Mouse (Mus musculus) midbrain, embryonic 11.5 days (tissue): ENCODE measurements around the gene Vtn. TPM values are rescaled to one million over a fixed set of nuclear protein-coding genes. Genes with fewer than 3 reads are reported as not detected.

Experiments
- ATAC-seq: fragments of 200-750 bp; cut with Nextera tagmentation; 2 replicates; pipeline ENCODE4 v1.8.0; 2017; ENCODE audit warnings: moderate TSS enrichment, moderate library complexity; ENCODE audit not compliant: low FRiP score
- DNase-seq: peaks from one replicate; pipeline ENCODE4 v3.0.0; 2015; ENCODE audit warnings: low spot score; ENCODE audit errors: missing footprints
- H3K27ac ChIP-seq: fragments of 300-500 bp; sonication (generic); 2 replicates; pipeline ENCODE4 v1.5.1; 2014; ENCODE audit warnings: low read depth, low read length
- H3K27me3 ChIP-seq: fragments of 300-500 bp; sonication (generic); 2 replicates; pipeline ENCODE4 v1.6.1; 2014; ENCODE audit warnings: mild to moderate bottlenecking, low read length, moderate library complexity, mixed read lengths; ENCODE audit not compliant: control insufficient read depth, insufficient read depth
- H3K36me3 ChIP-seq: fragments of 300-500 bp; sonication (generic); 2 replicates; pipeline ENCODE4 v1.6.1; 2014; ENCODE audit warnings: mild to moderate bottlenecking, low read length, moderate library complexity, mixed read lengths; ENCODE audit not compliant: control insufficient read depth, insufficient read depth
- H3K4me1 ChIP-seq: fragments of 300-500 bp; sonication (generic); 2 replicates; pipeline ENCODE4 v1.6.1; 2014; ENCODE audit warnings: low read length; ENCODE audit not compliant: control insufficient read depth, insufficient read depth
- H3K4me2 ChIP-seq: fragments of 300-500 bp; sonication (generic); 2 replicates; pipeline ENCODE4 v1.6.1; 2014; ENCODE audit warnings: mild to moderate bottlenecking, moderate library complexity
- H3K4me3 ChIP-seq: fragments of 300-500 bp; sonication (generic); 2 replicates; pipeline ENCODE4 v1.5.1; 2014; ENCODE audit warnings: low read depth, low read length
- H3K9ac ChIP-seq: fragments of 300-500 bp; sonication (generic); 2 replicates; pipeline ENCODE4 v1.6.1; 2014; ENCODE audit warnings: low read length
- H3K9me3 ChIP-seq: fragments of 300-500 bp; sonication (generic); 2 replicates; pipeline ENCODE4 v1.6.1; 2016; ENCODE audit warnings: low read length; ENCODE audit not compliant: control insufficient read depth
- WGBS: fragments of 180-500 bp; shearing (Covaris S2); extraction: QIAGEN DNeasy Blood & Tissue Kit; methylation state at CpG from one replicate; pipeline ENCODE4 v1.1.7; 2014; 5-methylcytosine and 5-hydroxymethylcytosine counted together
- polyA plus RNA-seq: library from polyadenylated mRNA; unstranded; fragments of >200 nt; fragmentation: Nextera tagmentation; extraction: Ambion mirVana; gene quantifications from 2 replicates; pipeline ENCODE4 v1.2.1, GENCODE M21; 2014

The Vtn gene
- polyA plus RNA-seq, 1 experiment from 2014 or later = 145 TPM

- no peak for DNase-seq
- no peaks in the 10 kb centered on the region for H3K27me3 ChIP-seq
- peak overlapping the region; percentile 91 for H3K9ac ChIP-seq
- H3K27ac ChIP-seq = no peak overlapping the region
- H3K36me3 ChIP-seq = no peaks in the 10 kb centered on the region
- peaks cover 11% of the 10 kb centered on the region for H3K4me1 ChIP-seq
- no peaks in the 10 kb centered on the region for H3K9me3 ChIP-seq
- peak overlapping the region; percentile 73 for H3K4me3 ChIP-seq
- WGBS = 35% methylated on average over 9 of the region's 9 CpGs
- peak; percentile 66 for ATAC-seq
- H3K4me2 ChIP-seq = peak overlapping the region; percentile 90
Observed at GRCm38 (mm10) chr11:78465116-78465515, 33.8 kb upstream of the Vtn start.

- ATAC-seq = peak; percentile 95
- under 1% methylated on average over 41 of the region's 41 CpGs for WGBS
- H3K36me3 ChIP-seq = no peaks in the 10 kb centered on the region
Observed at GRCm38 (mm10) chr11:78465568-78466180, 33.2 kb upstream of the Vtn start, which contains the start of gene Slc46a1. Gene Slc46a1 (plus strand): TSS chr11:78465697.

GRCm38 (mm10) chr11:78466242-78466912, 32.5 kb upstream of the Vtn start:
- H3K36me3 ChIP-seq = no peaks in the 10 kb centered on the region
- H3K27ac ChIP-seq = no peak overlapping the region
- ATAC-seq (peak; percentile 21; the same call in 1 of the 2 replicates), DNase-seq (peak; percentile 84)
- peaks cover 11% of the 10 kb centered on the region for H3K4me1 ChIP-seq
- H3K4me2 ChIP-seq = peak overlapping the region; percentile 90
- H3K27me3 ChIP-seq = no peaks in the 10 kb centered on the region
- no peaks in the 10 kb centered on the region for H3K9me3 ChIP-seq
- peak overlapping the region; percentile 73 for H3K4me3 ChIP-seq
- 56% methylated on average over 23 of the region's 23 CpGs for WGBS
- H3K9ac ChIP-seq = peak overlapping the region; percentile 91

More at GRCm38 (mm10) chr11:78465568-78466180, 33.2 kb upstream of the Vtn start, which contains the start of gene Slc46a1:
- peaks cover 11% of the 10 kb centered on the region for H3K4me1 ChIP-seq
- peak within 1 kb of the TSS; percentile 91 for H3K9ac ChIP-seq
- H3K4me3 ChIP-seq = peak within 1 kb of the TSS; percentile 73
- peak; percentile 96 for DNase-seq
- H3K9me3 ChIP-seq = no peaks in the 10 kb centered on the region
- no peaks in the 10 kb centered on the region for H3K27me3 ChIP-seq
- peak within 1 kb of the TSS; percentile 75 for H3K27ac ChIP-seq
- H3K4me2 ChIP-seq = peak within 1 kb of the TSS; percentile 90

GRCm38 (mm10) chr11:78467515-78467914, 31.4 kb upstream of the Vtn start:
- Histone ChIP-seq H3K4me2 (no peak overlapping the region), H3K4me3 (no peak overlapping the region), H3K9me3 (no peaks in the 10 kb centered on the region), H3K4me1 (peaks cover 11% of the 10 kb centered on the region), H3K27ac (no peak overlapping the region), H3K9ac (no peak overlapping the region), H3K36me3 (no peaks in the 10 kb centered on the region), H3K27me3 (no peaks in the 10 kb centered on the region)
- ATAC-seq (no peak), DNase-seq (no peak)
- 95% methylated on average over 7 of the region's 7 CpGs for WGBS

GRCm38 (mm10) chr11:78467932-78468331, 31.0 kb upstream of the Vtn start:
- Histone ChIP-seq H3K9ac (no peak overlapping the region), H3K36me3 (no peaks in the 10 kb centered on the region), H3K27me3 (no peaks in the 10 kb centered on the region), H3K4me3 (no peak overlapping the region), H3K27ac (no peak overlapping the region), H3K9me3 (no peaks in the 10 kb centered on the region), H3K4me2 (no peak overlapping the region), H3K4me1 (peaks cover 11% of the 10 kb centered on the region)
- no peak for ATAC-seq
- DNase-seq = no peak
- WGBS = 73% methylated on average over 3 of the region's 3 CpGs

GRCm38 (mm10) chr11:78471326-78472103, 27.4 kb upstream of the Vtn start:
- H3K4me3 ChIP-seq = no peak overlapping the region

GRCm38 (mm10) chr11:78475289-78475688, 23.6 kb upstream of the Vtn start:
- no peak overlapping the region for H3K27ac ChIP-seq
- no peaks in the 10 kb centered on the region for H3K4me1 ChIP-seq
- 96% methylated on average over 3 of the region's 3 CpGs for WGBS
- H3K4me2 ChIP-seq = no peak overlapping the region
- no peaks in the 10 kb centered on the region for H3K36me3 ChIP-seq
- ATAC-seq = no peak
- H3K9me3 ChIP-seq = no peaks in the 10 kb centered on the region
- no peak for DNase-seq
- H3K4me3 ChIP-seq = no peak overlapping the region
- H3K9ac ChIP-seq = no peak overlapping the region
- no peaks in the 10 kb centered on the region for H3K27me3 ChIP-seq

More at GRCm38 (mm10) chr11:78471326-78472103, 27.4 kb upstream of the Vtn start:
- no peaks in the 10 kb centered on the region for H3K36me3 ChIP-seq
- H3K27me3 ChIP-seq = no peaks in the 10 kb centered on the region
- H3K9me3 ChIP-seq = no peaks in the 10 kb centered on the region
- peaks cover 1% of the 10 kb centered on the region for H3K4me1 ChIP-seq
- H3K27ac ChIP-seq = no peak overlapping the region
- no peak overlapping the region for H3K4me2 ChIP-seq
- DNase-seq = no peak
- no peak overlapping the region for H3K9ac ChIP-seq
- no peak for ATAC-seq
- WGBS = 93% methylated on average over 10 of the region's 10 CpGs

GRCm38 (mm10) chr11:78483639-78484038, 15.3 kb upstream of the Vtn start:
- H3K27ac ChIP-seq = no peak overlapping the region
- DNase-seq = no peak
- H3K4me1 ChIP-seq = no peaks in the 10 kb centered on the region; the same call in 1 of the 2 replicates
- H3K36me3 ChIP-seq = no peaks in the 10 kb centered on the region; the same call in 1 of the 2 replicates
- WGBS = 75% methylated on average over 7 of the region's 7 CpGs
- H3K9me3 ChIP-seq = no peaks in the 10 kb centered on the region
- no peak for ATAC-seq
- H3K4me3 ChIP-seq = no peak overlapping the region
- H3K9ac ChIP-seq = no peak overlapping the region
- H3K4me2 ChIP-seq = no peak overlapping the region
- H3K27me3 ChIP-seq = peaks cover 15% of the 10 kb centered on the region
